In the genomic region with DNA sequence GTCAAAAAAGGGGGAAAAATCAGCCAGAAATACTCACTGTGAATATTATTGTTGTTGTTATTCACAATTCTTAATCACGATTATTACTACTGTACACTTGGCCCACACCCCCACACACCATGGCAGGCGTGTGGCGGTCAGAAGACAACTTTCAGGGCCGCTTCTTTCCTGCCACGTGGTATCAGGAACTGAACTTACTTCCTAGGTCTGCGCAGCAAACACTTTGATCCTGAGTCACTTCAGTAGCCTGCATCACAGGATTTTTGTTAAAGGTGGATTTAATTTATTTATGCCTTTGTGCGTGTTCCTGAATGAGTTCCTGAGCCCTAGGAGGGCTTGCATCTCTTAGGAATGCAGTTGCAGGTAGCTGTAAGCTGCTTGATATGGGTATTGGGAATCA, we compare ENCODE assay signal across 21 mouse cellular contexts. TPM values are rescaled to one million over a fixed set of nuclear protein-coding genes. Genes with fewer than 3 reads are reported as not detected.
DNase-seq lines count a peak whose midpoint lies in the region; ATAC-seq and TF ChIP-seq lines count a peak whose summit lies in the region.
"Had no signal": no experiment of that assay in that cellular context is flagged by ENCODE, and none has a peak within 500 bp of the region (broad histone marks: within the 10 kb centered on the region; RNA-seq: fewer than 3 reads in every experiment).

No protein-coding gene starts in this region.

- no peak overlapping the region for H3K4me2 ChIP-seq in kidney, embryonic 14.5 days (replicated peaks; ENCODE audit: low read depth, low read length)
- H3K4me2 ChIP-seq: embryonic facial prominence, embryonic 13.5 days; embryonic facial prominence, embryonic 15.5 days; forebrain, embryonic 12.5 days had no signal

- no peak for TF ChIP-seq CTCF in kidney, adult 2 months (conservative IDR thresholded peaks at IDR 0.05; ENCODE audit: insufficient read depth, insufficient read length, low read depth, low read length)
- TF ChIP-seq CTCF in MEL (IDR thresholded peaks at IDR 0.05 in 2 of 3, conservative IDR thresholded peaks at IDR 0.05 in 1 of 3; ENCODE audit: control insufficient read depth in 1 of 3, insufficient read depth in 1 of 3, low read depth in 2 of 3, low read length in 3 of 3, poor library complexity in 1 of 3, severe bottlenecking in 1 of 3): no peak

- WGBS in kidney, adult 2 months: 70% methylated on average over 7 of the region's 7 CpGs
- WGBS in kidney, embryonic 14.5 days: 72% methylated on average over 7 of the region's 7 CpGs

- H3K4me1 ChIP-seq in kidney, adult 2 months (ENCODE audit: control insufficient read depth, insufficient read depth, low read length): peaks cover 16% of the 10 kb centered on the region; the same call in 1 of the 2 replicates
- H3K4me1 ChIP-seq in kidney, embryonic 14.5 days (ENCODE audit: control insufficient read depth, insufficient read depth, low read length): peaks cover 19% of the 10 kb centered on the region
- H3K4me1 ChIP-seq in MEL (ENCODE audit: control insufficient read depth in 1 of 2, insufficient read depth in 2 of 2, low read length in 2 of 2): peaks cover 47 to 53% of the 10 kb centered on the region in 2 experiments
- H3K4me1 ChIP-seq: forebrain, embryonic 12.5 days had no signal

- no peak for TF ChIP-seq EP300 in MEL (IDR thresholded peaks at IDR 0.05; ENCODE audit: low read depth in 1 of 2, low read length in 2 of 2)

- TF ChIP-seq RAD21 in MEL (IDR thresholded peaks at IDR 0.05; ENCODE audit: low read depth, low read length): no peak

- no peak overlapping the region for H3K9ac ChIP-seq in kidney, embryonic 14.5 days (ENCODE audit: low read depth, low read length)
- no peak overlapping the region for H3K9ac ChIP-seq in MEL (ENCODE audit: control insufficient read depth, low read depth, low read length, poor library complexity, severe bottlenecking)
- H3K9ac ChIP-seq: embryonic facial prominence, embryonic 13.5 days; embryonic facial prominence, embryonic 15.5 days; forebrain, embryonic 12.5 days had no signal

- no peaks in the 10 kb centered on the region for H3K27me3 ChIP-seq in kidney, adult 2 months (replicated peaks; ENCODE audit: control insufficient read depth, insufficient read depth, low read length)
- H3K27me3 ChIP-seq in kidney, embryonic 14.5 days (ENCODE audit: control insufficient read depth, insufficient read depth, low read length): no peaks in the 10 kb centered on the region
- no peaks in the 10 kb centered on the region for H3K27me3 ChIP-seq in MEL (ENCODE audit: control insufficient read depth in 1 of 2, insufficient read depth in 2 of 2, low read length in 2 of 2)
- H3K27me3 ChIP-seq: CH12.LX; embryonic facial prominence, embryonic 13.5 days; embryonic facial prominence, embryonic 15.5 days; forebrain, embryonic 12.5 days had no signal

- TF ChIP-seq POLR2A in kidney, adult 2 months (IDR thresholded peaks at IDR 0.05; ENCODE audit: low read depth, low read length): no peak
- no peak for TF ChIP-seq POLR2A in MEL (IDR thresholded peaks at IDR 0.05; ENCODE audit: control insufficient read depth in 1 of 2, insufficient read depth in 1 of 2, low read depth in 1 of 2, low read length in 2 of 2, poor library complexity in 1 of 2)

- no peak for ATAC-seq in kidney, embryonic 14.5 days (ENCODE audit: low FRiP score, low TSS enrichment)
- ATAC-seq: CD4-positive, CD25-positive, alpha-beta regulatory T cell, adult 4 months; forebrain, embryonic 14.5 days; forebrain, embryonic 16.5 days had no signal

- H3K27ac ChIP-seq in kidney, adult 2 months (ENCODE audit: insufficient read depth, low read depth, low read length): no peak overlapping the region
- no peak overlapping the region for H3K27ac ChIP-seq in kidney, embryonic 14.5 days (ENCODE audit: low read depth, low read length)
- H3K27ac ChIP-seq in MEL (ENCODE audit: control insufficient read depth, low read depth, low read length): peak overlapping the region; percentile 23
- H3K27ac ChIP-seq: forebrain, embryonic 10.5 days; forebrain, embryonic 12.5 days had no signal

- peaks cover 26% of the 10 kb centered on the region for H3K79me2 ChIP-seq in MEL (ENCODE audit: control insufficient read depth, insufficient read depth, low read length, poor library complexity)

- no peak overlapping the region for H3K4me3 ChIP-seq in kidney, adult 2 months (ENCODE audit: insufficient read depth, low read depth, low read length)
- H3K4me3 ChIP-seq in kidney, embryonic 14.5 days (ENCODE audit: low read length): no peak overlapping the region
- no peak overlapping the region for H3K4me3 ChIP-seq in MEL (ENCODE audit: control insufficient read depth in 1 of 2, insufficient read depth in 1 of 2, low read depth in 2 of 2, low read length in 2 of 2)
- H3K4me3 ChIP-seq: embryonic facial prominence, embryonic 13.5 days; embryonic facial prominence, embryonic 15.5 days; erythroblast, embryonic 14.5 days; forebrain, embryonic 10.5 days; forebrain, embryonic 12.5 days had no signal

- no peaks in the 10 kb centered on the region for H3K9me3 ChIP-seq in kidney, embryonic 14.5 days (ENCODE audit: control insufficient read depth, low read length)
- H3K9me3 ChIP-seq in MEL (replicated peaks; ENCODE audit: insufficient read depth, low read length): no peaks in the 10 kb centered on the region
- H3K9me3 ChIP-seq: embryonic facial prominence, embryonic 13.5 days; embryonic facial prominence, embryonic 15.5 days; forebrain, embryonic 10.5 days; forebrain, embryonic 12.5 days; G1E had no signal

- DNase-seq in kidney, adult 2 months: peak; percentile 22
- DNase-seq in 416B (ENCODE audit: low read depth): peak; percentile 50
- DNase-seq in MEL (ENCODE audit: low read depth, low spot score): no peak
- DNase-seq in layer of hippocampus, adult 9-11 months: no peak
- DNase-seq: adrenal gland, adult 2 months; adrenal gland, postnatal 10 days; adrenal gland, postnatal 25 days; B cell, adult 2 months; embryo, embryonic 11 days had no signal

- no peaks in the 10 kb centered on the region for H3K36me3 ChIP-seq in kidney, adult 2 months (ENCODE audit: control insufficient read depth, insufficient read depth, low read length)
- H3K36me3 ChIP-seq in kidney, embryonic 14.5 days (ENCODE audit: control insufficient read depth, insufficient read depth, low read length): no peaks in the 10 kb centered on the region
- peaks cover 0 to 55% of the 10 kb centered on the region in 2 experiments; a peak in 2 of 4 replicates for H3K36me3 ChIP-seq in MEL (ENCODE audit: control insufficient read depth in 1 of 2, insufficient read depth in 2 of 2, low read length in 2 of 2)
- H3K36me3 ChIP-seq: embryonic facial prominence, embryonic 13.5 days; embryonic facial prominence, embryonic 15.5 days; forebrain, embryonic 10.5 days; forebrain, embryonic 12.5 days had no signal

TF ChIP-seq in MEL, 35 proteins besides CTCF, POLR2A, EP300 and RAD21:
- TF ChIP-seq ELF1 (IDR thresholded peaks at IDR 0.05; ENCODE audit: low read depth, low read length): no peak
- TF ChIP-seq GATA1 (IDR thresholded peaks at IDR 0.05; ENCODE audit: low read depth, low read length): no peak
- no peak for TF ChIP-seq CHD2 (IDR thresholded peaks at IDR 0.05; ENCODE audit: low read length)
- no peak for TF ChIP-seq BHLHE40 (IDR thresholded peaks at IDR 0.05; ENCODE audit: borderline replicate concordance, low read depth, low read length)
- no peak for TF ChIP-seq ZNF384 (IDR thresholded peaks at IDR 0.05; ENCODE audit: low read depth, low read length)
- TF ChIP-seq POLR2AphosphoS5 (IDR thresholded peaks at IDR 0.05; ENCODE audit: borderline replicate concordance, low read depth, low read length): no peak
- TF ChIP-seq E2F4 (IDR thresholded peaks at IDR 0.05; ENCODE audit: borderline replicate concordance, low read depth, low read length): no peak
- no peak for TF ChIP-seq KAT2A (conservative IDR thresholded peaks at IDR 0.05; ENCODE audit: low read depth, low read length)
- TF ChIP-seq RCOR1 (IDR thresholded peaks at IDR 0.05; ENCODE audit: low read depth, low read length): no peak
- TF ChIP-seq MAX (IDR thresholded peaks at IDR 0.05; ENCODE audit: low read length): no peak
- no peak for TF ChIP-seq TCF12 (IDR thresholded peaks at IDR 0.05; ENCODE audit: low read depth, low read length)
TF ChIP-seq in MEL: peak in this region for 0.

RNA-seq across cellular contexts. Expression of a gene that starts 49.2 kb away (rescaled TPM):
- polyA plus RNA-seq in kidney, adult 2 months (2012; rRNA removed): 5.6 and 7.1 TPM in 2 replicates
- 10.1 and 14.3 TPM in 2 replicates for polyA plus RNA-seq in kidney, embryonic 14.5 days (2014; fragmentation: Nextera tagmentation; extraction: Ambion mirVana)
- total RNA-seq in MEL (2012; rRNA removed): 7.9 and 11.7 TPM in 2 replicates
- 10 to 100 TPM in 1 of 2 experiments, not detected in 1; 48.5 TPM for polyA plus RNA-seq in MEL (2012; ENCODE audit: insufficient read depth in 1 of 2, insufficient read length in 2 of 2, low read depth in 1 of 2, low replicate concordance in 2 of 2, missing spikeins in 1 of 2)

RNA-seq across cellular contexts. Expression of a gene that starts 49.4 kb away (rescaled TPM):
- 0.38 and 0.56 TPM in 2 replicates for polyA plus RNA-seq in kidney, adult 2 months (2012; rRNA removed)
- polyA plus RNA-seq in kidney, embryonic 14.5 days (2014; fragmentation: Nextera tagmentation; extraction: Ambion mirVana): 0.21 and 0.47 TPM in 2 replicates
- 0.12 and 0.13 TPM in 2 replicates for total RNA-seq in MEL (2012; rRNA removed)
- under 1 TPM in 1 of 2 experiments, not detected in 1; 0.19 TPM for polyA plus RNA-seq in MEL (2012; ENCODE audit: insufficient read depth in 1 of 2, insufficient read length in 2 of 2, low read depth in 1 of 2, low replicate concordance in 2 of 2, missing spikeins in 1 of 2)
- total RNA-seq: common myeloid progenitor, adult 5-6 weeks had no signal
- polyA plus RNA-seq: erythroblast, embryonic 14.5 days had no signal

Comparison
In these comparisons a context has a peak if more than half of its experiments do, and no peak if none do; other contexts are left out.
1. DNase-seq: peak in kidney, adult 2 months (single experiment) and 416B (single experiment); none in MEL (single experiment) and layer of hippocampus, adult 9-11 months (single experiment).